Mouse (Mus musculus) thymus, adult 2 months (tissue): ENCODE measurements at regions not wholly inside any gene's neighbourhood (a gene's known extent, or its start where the extent isn't known, plus 50 kb on each side); places are given as distances from the start of the nearest gene placed in this dataset.

Source experiments
- CTCF ChIP-seq: fragments of 200-500 bp; IDR thresholded peaks from 2 replicates; pipeline ENCODE4 v1.5.1; 2012; ENCODE audit warnings: mild to moderate bottlenecking, control low read depth, low read length, moderate library complexity, borderline replicate concordance; ENCODE audit not compliant: control insufficient read depth, poor library complexity, insufficient read depth; ENCODE audit errors: extremely low read depth
- POLR2A ChIP-seq: fragments of 200-500 bp; IDR thresholded peaks from 2 replicates; pipeline ENCODE4 v1.6.1; 2012; ENCODE audit warnings: mild to moderate bottlenecking, low read length, control low read depth, moderate library complexity; ENCODE audit not compliant: control insufficient read depth, poor library complexity, insufficient read depth; ENCODE audit errors: extremely low read depth

DNA sequence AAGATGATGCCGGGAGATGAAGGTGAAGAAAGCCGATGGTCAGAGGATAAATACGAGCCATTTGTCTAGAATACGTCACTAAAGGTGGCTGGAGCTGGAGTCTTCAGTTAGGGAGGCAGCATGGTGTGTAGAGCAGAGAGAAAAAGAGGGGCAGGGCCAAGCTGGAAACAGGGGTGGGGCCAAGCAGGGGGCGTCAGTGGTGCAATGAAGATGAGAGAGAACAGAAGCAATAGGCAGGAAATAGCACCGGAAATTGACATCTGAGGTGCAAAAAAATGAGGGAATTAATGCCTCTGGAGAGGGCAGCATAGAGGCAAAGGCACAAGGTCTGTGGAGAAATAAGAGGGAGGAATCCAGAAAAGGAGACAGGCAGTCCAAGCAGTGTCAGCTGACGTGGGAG, 165.4 kb downstream of the Zfp36l2 start:
- TF ChIP-seq CTCF (no peak), POLR2A (no peak)
